Mouse (Mus musculus) ES-E14 (cell line): ENCODE results near the gene Qtrt1. TPM values are rescaled to one million over a fixed set of nuclear protein-coding genes. Genes with fewer than 3 reads are reported as not detected.

Experiments used
- DNase-seq: peaks from one replicate; pipeline ENCODE4 v3.0.0-alpha.2; 2013; ENCODE audit warnings: low read depth, low spot score
- H3K27ac ChIP-seq: 2 replicates; pipeline ENCODE4 v1.5.1; 2012; ENCODE audit warnings: low read depth, mild to moderate bottlenecking, low read length, moderate library complexity, mixed read lengths; ENCODE audit not compliant: poor library complexity, insufficient read depth, severe bottlenecking
- H3K36me3 ChIP-seq: 2 replicates; pipeline ENCODE4 v1.6.1; 2012; ENCODE audit warnings: mild to moderate bottlenecking, low read length, moderate library complexity, mixed read lengths; ENCODE audit not compliant: control insufficient read depth, poor library complexity, insufficient read depth, severe bottlenecking
- H3K4me1 ChIP-seq, 2 experiments: fragments of 150-350 bp in 1 of 2; sonication (generic) in 1 of 2; 2 replicates each; pipeline ENCODE4 v1.6.1; 2012; ENCODE audit warnings: low read length in 2 of 2, mild to moderate bottlenecking in 1 of 2, mixed read lengths in 1 of 2; ENCODE audit not compliant: control insufficient read depth in 2 of 2, insufficient read depth in 2 of 2, poor library complexity in 1 of 2
- H3K4me3 ChIP-seq, 2 experiments: fragments of 150-350 bp in 1 of 2; sonication (generic) in 1 of 2; 2 replicates each; pipeline ENCODE4 v1.5.1; 2012; ENCODE audit warnings: low read length in 2 of 2, low read depth in 1 of 2, mild to moderate bottlenecking in 1 of 2, mixed read lengths in 1 of 2; ENCODE audit not compliant: insufficient read depth in 1 of 2, poor library complexity in 1 of 2, severe bottlenecking in 1 of 2
- H3K9ac ChIP-seq: 2 replicates; pipeline ENCODE4 v1.6.1; 2012; ENCODE audit warnings: low read depth, mild to moderate bottlenecking, low read length, mixed read lengths; ENCODE audit not compliant: poor library complexity, insufficient read depth, severe bottlenecking
- H3K9me3 ChIP-seq: fragments of 150-350 bp; sonication (generic); 2 replicates; pipeline ENCODE4 v1.6.1; 2012; ENCODE audit warnings: low read depth, mild to moderate bottlenecking, low read length; ENCODE audit not compliant: control insufficient read depth, insufficient read depth
- CHD2 ChIP-seq: IDR thresholded peaks from 2 replicates; pipeline ENCODE4 v1.6.1; 2014; ENCODE audit warnings: mild to moderate bottlenecking, low read depth, low read length, inconsistent platforms
- HCFC1 ChIP-seq: IDR thresholded peaks from 2 replicates; pipeline ENCODE4 v1.6.1; 2012; ENCODE audit warnings: low read length, inconsistent platforms, borderline replicate concordance; ENCODE audit not compliant: insufficient read depth
- MAFK ChIP-seq: IDR thresholded peaks from 2 replicates; pipeline ENCODE4 v1.6.1; 2014; ENCODE audit warnings: mild to moderate bottlenecking, low read depth, low read length, inconsistent platforms; ENCODE audit not compliant: insufficient read depth
- ZC3H11A ChIP-seq: IDR thresholded peaks from 2 replicates; pipeline ENCODE4 v1.6.1; 2012; ENCODE audit warnings: low read depth, mild to moderate bottlenecking, inconsistent platforms, low read length, borderline replicate concordance
- ZNF384 ChIP-seq: IDR thresholded peaks from 2 replicates; pipeline ENCODE4 v1.6.1; 2012; ENCODE audit warnings: low read depth, low read length, inconsistent platforms
- in situ Hi-C, 2 experiments: fragments of 600-800 bp; cut with MboI; formaldehyde crosslinking; loops; one replicate each; pipeline ENCODE4 v1.15.1; 2025; ENCODE audit warnings: low sequenced_read_pairs in 2 of 2, inconsistent platforms in 1 of 2; ENCODE audit not compliant: unreplicated experiment in 2 of 2
- total RNA-seq: library from RNA; depleted of rRNA; stranded (reverse); fragments of 300-350 nt; gene quantifications from 2 replicates; pipeline ENCODE4 v1.2.3, GENCODE M21; 2012; rRNA removed

Gene Qtrt1
- 62.7 and 100 TPM in 2 replicates for total RNA-seq

GRCm38 (mm10) chr9:21411669-21412550 lies at the start of gene Qtrt1:
Qtrt1 (plus strand) TSS chr9:21411837.
- H3K4me1 ChIP-seq: peaks cover 0 to 4% of the 10 kb centered on the region in 2 experiments; a peak in 1 of 4 replicates
- TF ChIP-seq ZC3H11A (no peak), HCFC1 (no peak), CHD2 (no peak), MAFK (no peak), ZNF384 (no peak)
- H3K9ac ChIP-seq: peak within 1 kb of the TSS; percentile 93
- DNase-seq: peak; percentile 91
- peak within 1 kb of the TSS; percentile 87 to 89 for H3K4me3 ChIP-seq
- peaks cover 17% of the 10 kb centered on the region for H3K36me3 ChIP-seq
- H3K27ac ChIP-seq: peak within 1 kb of the TSS; percentile 30
- no peaks in the 10 kb centered on the region for H3K9me3 ChIP-seq
- in situ Hi-C loops: no loop called here

- peak; percentile 75 for DNase-seq
- no peak; the same call in 1 of the 2 replicates for TF ChIP-seq ZC3H11A
- TF ChIP-seq ZNF384: no peak
- TF ChIP-seq HCFC1: no peak
- TF ChIP-seq MAFK: no peak
- no peak for TF ChIP-seq CHD2
- Histone ChIP-seq H3K27ac (peak overlapping the region; percentile 65), H3K9me3 (no peaks in the 10 kb centered on the region), H3K4me3 (peak overlapping the region; percentile 43 to 45), H3K4me1 (peaks cover 3 to 8% of the 10 kb centered on the region in 2 experiments; a peak in 2 of 4 replicates), H3K9ac (peak overlapping the region; percentile 76), H3K36me3 (peaks cover 2% of the 10 kb centered on the region; the same call in 1 of the 2 replicates)
- in situ Hi-C loops: no loop called here
Measured at GRCm38 (mm10) chr9:21366541-21367220, 45.0 kb upstream of the Qtrt1 start.

- Histone ChIP-seq H3K9ac (peak within 1 kb of the TSS; percentile 95), H3K27ac (peak within 1 kb of the TSS; percentile 92), H3K4me3 (peak within 1 kb of the TSS; percentile 87 to 90), H3K9me3 (no peaks in the 10 kb centered on the region), H3K36me3 (peaks cover 4% of the 10 kb centered on the region; the same call in 1 of the 2 replicates), H3K4me1 (peaks cover 3 to 8% of the 10 kb centered on the region in 2 experiments; a peak in 2 of 4 replicates)
- in situ Hi-C loops: no loop called here
- TF ChIP-seq HCFC1 (peak; percentile 64; the same call in 1 of the 2 replicates), CHD2 (0 out of 2 replicates have a peak, but pooled peaks have one; percentile 16), ZNF384 (peak; percentile 88), ZC3H11A (no peak), MAFK (0 out of 2 replicates have a peak, but pooled peaks have one; percentile 40)
- DNase-seq: peak; percentile 100
Measured at GRCm38 (mm10) chr9:21367357-21368111, 44.1 kb upstream of the Qtrt1 start, which contains the start of gene Ilf3. Ilf3 (plus strand) TSS chr9:21367871.
